7 mouse cellular contexts compared by ENCODE assay signal in the genomic region with DNA sequence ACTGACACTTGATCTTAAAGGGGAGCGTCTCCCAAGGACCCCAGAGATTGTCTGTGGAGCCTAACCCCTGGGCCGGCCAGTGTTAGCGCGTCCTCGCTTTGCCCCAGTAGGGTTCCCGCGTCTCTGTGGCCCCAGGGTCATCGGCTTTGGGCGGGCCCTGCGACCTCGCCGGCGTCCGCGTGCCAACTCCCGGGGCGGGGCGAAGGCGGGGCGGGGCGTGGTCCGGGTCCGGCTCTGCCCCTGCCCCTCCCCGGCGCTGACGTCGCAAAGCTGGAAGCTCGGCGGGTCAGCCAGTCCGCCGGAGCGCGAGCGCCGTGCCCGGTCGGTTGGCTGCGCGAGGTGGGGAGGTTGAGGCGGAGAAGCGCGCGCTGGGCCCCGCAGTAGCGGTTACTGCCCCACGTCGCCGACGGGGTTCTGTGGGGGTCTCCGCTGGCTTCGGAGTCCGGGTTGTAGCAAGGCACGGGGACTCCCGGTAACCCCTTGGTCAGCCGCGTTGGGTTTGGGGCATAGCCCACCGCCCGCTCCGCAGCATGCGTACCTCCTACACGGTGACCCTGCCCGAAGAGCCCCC. TPM values are rescaled to one million over a fixed set of nuclear protein-coding genes. Genes with fewer than 3 reads are reported as not detected.
A peak's percentile ranks its signal among the peaks of the same experiment; 100 is the strongest.
DNase-seq lines count a peak whose midpoint lies in the region; ATAC-seq and TF ChIP-seq lines count a peak whose summit lies in the region.

No protein-coding gene starts in this region.

- WGBS in bone marrow, adult 2 months: under 1% methylated on average over 62 of the region's 62 CpGs
- WGBS in embryonic facial prominence, embryonic 14.5 days: 0% methylated on average over 12 of the region's 62 CpGs
- under 1% methylated on average over 55 of the region's 62 CpGs for WGBS in kidney, embryonic 14.5 days

- H3K36me3 ChIP-seq in embryonic facial prominence, embryonic 14.5 days (ENCODE audit: control insufficient read depth, insufficient read depth, low read length): no peaks in the 10 kb centered on the region
- H3K36me3 ChIP-seq in kidney, embryonic 14.5 days (ENCODE audit: control insufficient read depth, insufficient read depth, low read length): no peaks in the 10 kb centered on the region

- no peaks in the 10 kb centered on the region for H3K9me3 ChIP-seq in embryonic facial prominence, embryonic 14.5 days (ENCODE audit: control insufficient read depth, low read length)
- no peaks in the 10 kb centered on the region for H3K9me3 ChIP-seq in kidney, embryonic 14.5 days (ENCODE audit: control insufficient read depth, low read length)

- H3K27me3 ChIP-seq in embryonic facial prominence, embryonic 14.5 days (replicated peaks; ENCODE audit: control insufficient read depth, insufficient read depth, low read length): peaks cover 15% of the 10 kb centered on the region; the same call in 1 of the 2 replicates
- H3K27me3 ChIP-seq in kidney, embryonic 14.5 days (ENCODE audit: control insufficient read depth, insufficient read depth, low read length): 0 out of 2 replicates have a peak, but pooled peaks cover 6% of the 10 kb centered on the region

- peaks cover 14% of the 10 kb centered on the region for H3K4me1 ChIP-seq in bone marrow, adult 2 months (ENCODE audit: control insufficient read depth, insufficient read depth, low read length)
- peaks cover 36% of the 10 kb centered on the region for H3K4me1 ChIP-seq in embryonic facial prominence, embryonic 14.5 days (ENCODE audit: control insufficient read depth, insufficient read depth, low read length)
- peaks cover 43% of the 10 kb centered on the region for H3K4me1 ChIP-seq in kidney, embryonic 14.5 days (ENCODE audit: control insufficient read depth, insufficient read depth, low read length)

- no peak overlapping the region for H3K27ac ChIP-seq in bone marrow, adult 2 months (ENCODE audit: control insufficient read depth, insufficient read depth, low read depth, low read length, poor library complexity)
- H3K27ac ChIP-seq in embryonic facial prominence, embryonic 14.5 days (replicated peaks; ENCODE audit: low read depth, low read length): no peak overlapping the region
- no peak overlapping the region for H3K27ac ChIP-seq in kidney, embryonic 14.5 days (ENCODE audit: low read depth, low read length)

- H3K4me2 ChIP-seq in embryonic facial prominence, embryonic 14.5 days (ENCODE audit: low read depth, low read length): peak overlapping the region; percentile 99
- H3K4me2 ChIP-seq in kidney, embryonic 14.5 days (replicated peaks; ENCODE audit: low read depth, low read length): peak overlapping the region; percentile 99

- no peak for TF ChIP-seq CTCF in bone marrow, adult 2 months (IDR thresholded peaks at IDR 0.05; ENCODE audit: control insufficient read depth, insufficient read depth, low read length)

- peak; percentile 88 for DNase-seq in embryonic facial prominence, embryonic 14.5 days (ENCODE audit: low spot score)
- peak; percentile 93 to 95 for DNase-seq in heart, adult 9 months (ENCODE audit: low spot score in 2 of 2)
- DNase-seq in liver: peak; percentile 95
- DNase-seq in monocyte, adult 2 months (ENCODE audit: low read depth in 1 of 2, low spot score in 2 of 2): peak; percentile 66 to 81
- peak; percentile 75 to 76 for DNase-seq in spleen, postnatal 14 days (ENCODE audit: low spot score in 2 of 2)

- peak; percentile 49; the same call in 1 of the 2 replicates for TF ChIP-seq POLR2A in bone marrow, adult 2 months (IDR thresholded peaks at IDR 0.05; ENCODE audit: borderline replicate concordance, control insufficient read depth, low read depth, low read length)

- H3K9ac ChIP-seq in embryonic facial prominence, embryonic 14.5 days (ENCODE audit: low read depth, low read length): peak overlapping the region; percentile 77
- peak overlapping the region; percentile 72 for H3K9ac ChIP-seq in kidney, embryonic 14.5 days (ENCODE audit: low read depth, low read length)

- H3K4me3 ChIP-seq in bone marrow, adult 2 months (replicated peaks; ENCODE audit: control insufficient read depth, low read depth, low read length): peak overlapping the region; percentile 57
- H3K4me3 ChIP-seq in embryonic facial prominence, embryonic 14.5 days (ENCODE audit: low read depth, low read length): peak overlapping the region; percentile 66
- peak overlapping the region; percentile 65 for H3K4me3 ChIP-seq in kidney, embryonic 14.5 days (ENCODE audit: low read length)

- peak; percentile 64 for ATAC-seq in embryonic facial prominence, embryonic 14.5 days (ENCODE audit: low read depth)
- peak; percentile 68 for ATAC-seq in kidney, embryonic 14.5 days (ENCODE audit: low FRiP score, low TSS enrichment)

RNA-seq across cellular contexts. Expression of a gene that starts 16.8 kb away (rescaled TPM):
- polyA plus RNA-seq in bone marrow, adult 2 months (2011; ENCODE audit: insufficient read depth, insufficient read length, low replicate concordance, missing spikeins): 0.95 TPM in 1 of 2 replicates, not detected in the other
- not detected in 2 replicates for polyA plus RNA-seq in embryonic facial prominence, embryonic 14.5 days (2014; fragmentation: Nextera tagmentation; extraction: Ambion mirVana)
- polyA plus RNA-seq in kidney, embryonic 14.5 days (2014; fragmentation: Nextera tagmentation; extraction: Ambion mirVana): 0.14 TPM in 1 of 2 replicates, not detected in the other

RNA-seq across cellular contexts. Expression of a gene that starts 17.9 kb away (rescaled TPM):
- polyA plus RNA-seq in bone marrow, adult 2 months (2011; ENCODE audit: insufficient read depth, insufficient read length, low replicate concordance, missing spikeins): 1.2 and 2.6 TPM in 2 replicates
- polyA plus RNA-seq in embryonic facial prominence, embryonic 14.5 days (2014; fragmentation: Nextera tagmentation; extraction: Ambion mirVana): 22.8 and 39.4 TPM in 2 replicates
- polyA plus RNA-seq in kidney, embryonic 14.5 days (2014; fragmentation: Nextera tagmentation; extraction: Ambion mirVana): 25.8 and 29.4 TPM in 2 replicates

RNA-seq across cellular contexts. Expression of a gene that starts 22.3 kb away (rescaled TPM):
- 3.3 TPM in 1 of 2 replicates, not detected in the other for polyA plus RNA-seq in bone marrow, adult 2 months (2011; ENCODE audit: insufficient read depth, insufficient read length, low replicate concordance, missing spikeins)
- polyA plus RNA-seq in embryonic facial prominence, embryonic 14.5 days (2014; fragmentation: Nextera tagmentation; extraction: Ambion mirVana): 4.8 and 5.2 TPM in 2 replicates
- 4.6 and 5.4 TPM in 2 replicates for polyA plus RNA-seq in kidney, embryonic 14.5 days (2014; fragmentation: Nextera tagmentation; extraction: Ambion mirVana)

RNA-seq across cellular contexts. Expression of a gene that starts 28.6 kb away (rescaled TPM):
- not detected in 2 replicates for polyA plus RNA-seq in bone marrow, adult 2 months (2011; ENCODE audit: insufficient read depth, insufficient read length, low replicate concordance, missing spikeins)
- polyA plus RNA-seq in embryonic facial prominence, embryonic 14.5 days (2014; fragmentation: Nextera tagmentation; extraction: Ambion mirVana): 0.22 and 0.35 TPM in 2 replicates
- polyA plus RNA-seq in kidney, embryonic 14.5 days (2014; fragmentation: Nextera tagmentation; extraction: Ambion mirVana): 0.09 and 0.14 TPM in 2 replicates

RNA-seq across cellular contexts. Expression of a gene that starts 28.6 kb away (rescaled TPM):
- polyA plus RNA-seq in bone marrow, adult 2 months (2011; ENCODE audit: insufficient read depth, insufficient read length, low replicate concordance, missing spikeins): 11.2 and 28.8 TPM in 2 replicates
- 61.4 and 73.4 TPM in 2 replicates for polyA plus RNA-seq in embryonic facial prominence, embryonic 14.5 days (2014; fragmentation: Nextera tagmentation; extraction: Ambion mirVana)
- 51.1 and 78.4 TPM in 2 replicates for polyA plus RNA-seq in kidney, embryonic 14.5 days (2014; fragmentation: Nextera tagmentation; extraction: Ambion mirVana)
